Mouse (Mus musculus): ENCODE results near the gene Dnah1. TPM values are rescaled to one million over a fixed set of nuclear protein-coding genes. Genes with fewer than 3 reads are reported as not detected.

Gene Dnah1
- total and polyA plus RNA-seq, 3 experiments, result 0.04 to 0.11 TPM; not detected in 1

- no peak overlapping the region for H3K27ac ChIP-seq (ENCODE audit: control insufficient read depth, low read depth, low read length)
- H3K79me2 ChIP-seq (ENCODE audit: control insufficient read depth, insufficient read depth, low read length, poor library complexity), result no peaks in the 10 kb centered on the region
- H3K9ac ChIP-seq (ENCODE audit: control insufficient read depth, low read depth, low read length, poor library complexity, severe bottlenecking), result no peak overlapping the region
- peaks cover 0 to 7% of the 10 kb centered on the region in 2 experiments; a peak in 2 of 4 replicates for H3K36me3 ChIP-seq (ENCODE audit: control insufficient read depth in 1 of 2, insufficient read depth in 2 of 2, low read length in 2 of 2)
- H3K9me3 ChIP-seq (replicated peaks; ENCODE audit: insufficient read depth, low read length), result no peaks in the 10 kb centered on the region
- DNase-seq (ENCODE audit: low read depth, low spot score), result no peak
- H3K4me1 ChIP-seq (ENCODE audit: control insufficient read depth in 1 of 2, insufficient read depth in 2 of 2, low read length in 2 of 2), result peaks cover 4 to 5% of the 10 kb centered on the region in 2 experiments
- H3K27me3 ChIP-seq (ENCODE audit: control insufficient read depth in 1 of 2, insufficient read depth in 2 of 2, low read length in 2 of 2), result no peaks in the 10 kb centered on the region
- TF ChIP-seq MEF2A (IDR thresholded peaks at IDR 0.05; ENCODE audit: extremely low read depth, insufficient replicate concordance, low read depth, low read length, poor library complexity, severe bottlenecking) (no peak), MYB (IDR thresholded peaks at IDR 0.05; ENCODE audit: low read depth, low read length) (no peak), HCFC1 (IDR thresholded peaks at IDR 0.05; ENCODE audit: low read depth, low read length) (no peak), USF2 (IDR thresholded peaks at IDR 0.05; ENCODE audit: borderline replicate concordance in 1 of 2, insufficient read depth in 1 of 2, low read depth in 1 of 2, low read length in 2 of 2) (no peak), ETS1 (IDR thresholded peaks at IDR 0.05; ENCODE audit: low read depth, low read length) (no peak)
- H3K4me3 ChIP-seq (ENCODE audit: control insufficient read depth in 1 of 2, insufficient read depth in 1 of 2, low read depth in 2 of 2, low read length in 2 of 2), result no peak overlapping the region
Measured at GRCm38 (mm10) chr14:31326770-31327169, 3.1 kb upstream of the Dnah1 start.

GRCm38 (mm10) chr14:31325551-31325950, 1.9 kb upstream of the Dnah1 start:
- Histone ChIP-seq H3K9me3 (replicated peaks; ENCODE audit: insufficient read depth, low read length) (no peaks in the 10 kb centered on the region), H3K27me3 (ENCODE audit: control insufficient read depth in 1 of 2, insufficient read depth in 2 of 2, low read length in 2 of 2) (no peaks in the 10 kb centered on the region), H3K4me1 (ENCODE audit: control insufficient read depth in 1 of 2, insufficient read depth in 2 of 2, low read length in 2 of 2) (peaks cover 4 to 5% of the 10 kb centered on the region in 2 experiments), H3K27ac (ENCODE audit: control insufficient read depth, low read depth, low read length) (no peak overlapping the region), H3K79me2 (ENCODE audit: control insufficient read depth, insufficient read depth, low read length, poor library complexity) (no peaks in the 10 kb centered on the region), H3K36me3 (ENCODE audit: control insufficient read depth in 1 of 2, insufficient read depth in 2 of 2, low read length in 2 of 2) (peaks cover 0 to 7% of the 10 kb centered on the region in 2 experiments; a peak in 2 of 4 replicates), H3K9ac (ENCODE audit: control insufficient read depth, low read depth, low read length, poor library complexity, severe bottlenecking) (no peak overlapping the region), H3K4me3 (ENCODE audit: control insufficient read depth in 1 of 2, insufficient read depth in 1 of 2, low read depth in 2 of 2, low read length in 2 of 2) (no peak overlapping the region)
- DNase-seq (ENCODE audit: low read depth, low spot score), result peak; percentile 35
- TF ChIP-seq MAZ (IDR thresholded peaks at IDR 0.05; ENCODE audit: low read depth, low read length) (peak; percentile 60; the same call in 1 of the 2 replicates), CHD2 (IDR thresholded peaks at IDR 0.05; ENCODE audit: low read length) (no peak), TAL1 (IDR thresholded peaks at IDR 0.05; ENCODE audit: low read length) (no peak), SMC3 (IDR thresholded peaks at IDR 0.05; ENCODE audit: low read depth, low read length) (peak; percentile 22), CTCF (IDR thresholded peaks at IDR 0.05 in 2 of 3, conservative IDR thresholded peaks at IDR 0.05 in 1 of 3; ENCODE audit: control insufficient read depth in 1 of 3, insufficient read depth in 1 of 3, low read depth in 2 of 3, low read length in 3 of 3, poor library complexity in 1 of 3, severe bottlenecking in 1 of 3) (peak; percentile 22 to 57 (median 43); a peak in 5 of 6 replicates)

GRCm38 (mm10) chr14:31324851-31325250, 1.2 kb upstream of the Dnah1 start:
- no peaks in the 10 kb centered on the region for H3K79me2 ChIP-seq (ENCODE audit: control insufficient read depth, insufficient read depth, low read length, poor library complexity)
- peaks cover 4 to 5% of the 10 kb centered on the region in 2 experiments for H3K4me1 ChIP-seq (ENCODE audit: control insufficient read depth in 1 of 2, insufficient read depth in 2 of 2, low read length in 2 of 2)
- peak overlapping the region; percentile 61 for H3K9ac ChIP-seq (ENCODE audit: control insufficient read depth, low read depth, low read length, poor library complexity, severe bottlenecking)
- no peaks in the 10 kb centered on the region for H3K27me3 ChIP-seq (ENCODE audit: control insufficient read depth in 1 of 2, insufficient read depth in 2 of 2, low read length in 2 of 2)
- H3K4me3 ChIP-seq (ENCODE audit: control insufficient read depth in 1 of 2, insufficient read depth in 1 of 2, low read depth in 2 of 2, low read length in 2 of 2), result peak overlapping the region; percentile 57 to 64
- peak; percentile 89 for DNase-seq (ENCODE audit: low read depth, low spot score)
- peaks cover 0 to 7% of the 10 kb centered on the region in 2 experiments; a peak in 2 of 4 replicates for H3K36me3 ChIP-seq (ENCODE audit: control insufficient read depth in 1 of 2, insufficient read depth in 2 of 2, low read length in 2 of 2)
- no peaks in the 10 kb centered on the region for H3K9me3 ChIP-seq (replicated peaks; ENCODE audit: insufficient read depth, low read length)
- peak overlapping the region; percentile 76 for H3K27ac ChIP-seq (ENCODE audit: control insufficient read depth, low read depth, low read length)
- TF ChIP-seq RAD21 (IDR thresholded peaks at IDR 0.05; ENCODE audit: low read depth, low read length) (peak; percentile 82), ELF1 (IDR thresholded peaks at IDR 0.05; ENCODE audit: low read depth, low read length) (no peak), KAT2A (conservative IDR thresholded peaks at IDR 0.05; ENCODE audit: low read depth, low read length) (no peak), RCOR1 (IDR thresholded peaks at IDR 0.05; ENCODE audit: low read depth, low read length) (no peak), ZKSCAN1 (IDR thresholded peaks at IDR 0.05; ENCODE audit: low read depth, low read length) (no peak), USF1 (IDR thresholded peaks at IDR 0.05; ENCODE audit: low read depth, low read length) (no peak), USF2 (IDR thresholded peaks at IDR 0.05; ENCODE audit: borderline replicate concordance in 1 of 2, insufficient read depth in 1 of 2, low read depth in 1 of 2, low read length in 2 of 2) (no peak), ZMIZ1 (IDR thresholded peaks at IDR 0.05; ENCODE audit: low read depth, low read length) (no peak), SMC3 (IDR thresholded peaks at IDR 0.05; ENCODE audit: low read depth, low read length) (peak; percentile 67), HCFC1 (IDR thresholded peaks at IDR 0.05; ENCODE audit: low read depth, low read length) (no peak), EP300 (IDR thresholded peaks at IDR 0.05; ENCODE audit: low read depth in 1 of 2, low read length in 2 of 2) (no peak), CHD1 (IDR thresholded peaks at IDR 0.05; ENCODE audit: low read depth, low read length) (no peak), JUND (IDR thresholded peaks at IDR 0.05; ENCODE audit: low read depth, low read length) (no peak), MYC (IDR thresholded peaks at IDR 0.05; ENCODE audit: low read depth, low read length) (no peak), TAL1 (IDR thresholded peaks at IDR 0.05; ENCODE audit: low read length) (no peak), SIN3A (IDR thresholded peaks at IDR 0.05; ENCODE audit: low read length) (peak; percentile 55; the same call in 1 of the 2 replicates), ZC3H11A (IDR thresholded peaks at IDR 0.05; ENCODE audit: low read depth, low read length) (peak; percentile 48), NRF1 (IDR thresholded peaks at IDR 0.05; ENCODE audit: insufficient read depth, low read depth, low read length, poor library complexity, severe bottlenecking) (no peak)
